Mouse (Mus musculus): ENCODE measurements around the gene Iqsec1.

Gene Iqsec1

DNA sequence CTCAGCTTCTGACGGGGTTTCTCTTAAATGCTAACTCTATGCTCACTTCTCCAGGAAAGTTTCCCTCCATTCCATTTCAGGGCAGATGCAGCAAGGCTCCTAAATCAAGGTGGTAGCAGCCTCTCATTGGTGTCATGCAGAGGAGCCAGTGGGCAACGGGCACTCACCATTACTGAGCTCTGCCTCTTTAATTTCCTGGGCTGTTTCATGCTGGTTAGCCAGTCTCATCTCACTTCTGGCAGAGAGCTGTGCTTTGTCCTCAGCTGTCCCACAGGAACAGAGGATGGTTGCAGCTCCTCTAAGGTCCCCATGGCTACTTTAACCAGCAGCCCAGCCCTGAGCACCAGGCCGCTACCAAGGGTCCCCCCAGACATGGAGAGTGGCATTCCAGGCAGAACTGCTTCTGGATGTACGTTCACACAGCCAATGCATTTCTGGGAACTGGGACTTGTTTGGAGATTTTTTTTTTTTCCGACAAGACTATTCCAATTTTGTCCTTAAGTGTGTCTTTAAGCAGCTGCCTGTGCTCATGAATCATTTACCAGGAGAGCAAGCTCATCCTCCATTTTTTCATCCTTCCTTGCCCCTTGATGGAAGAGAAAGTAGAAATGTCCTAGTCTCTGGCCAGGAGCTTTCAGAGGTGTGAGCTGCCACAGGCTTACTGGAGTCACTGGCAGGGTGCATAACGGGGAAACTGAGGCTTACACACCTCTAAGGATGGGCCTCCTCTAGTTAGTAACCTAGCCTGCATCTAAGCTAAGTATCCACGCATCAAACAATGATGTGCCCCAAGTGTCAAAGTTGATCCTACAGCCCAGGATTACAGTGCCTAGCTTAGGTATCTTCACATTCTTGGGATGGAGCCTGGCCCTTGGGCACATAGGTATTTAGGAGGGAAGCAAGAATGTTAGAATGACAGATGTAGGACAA, 98.9 kb downstream of the Iqsec1 start:
- DNase-seq (ENCODE audit: low spot score in 2 of 2) = no peak

GRCm38 (mm10) chr6:90887024-90887775, 101.3 kb downstream of the Iqsec1 start:
- no peak for DNase-seq (ENCODE audit: low spot score in 2 of 2)

- no peak for DNase-seq (ENCODE audit: low spot score in 2 of 2)
Measured at GRCm38 (mm10) chr6:90885626-90886025, 102.9 kb downstream of the Iqsec1 start.

GRCm38 (mm10) chr6:90884631-90885030, 103.9 kb downstream of the Iqsec1 start:
- no peak for DNase-seq (ENCODE audit: low spot score in 2 of 2)

- no peak for DNase-seq (ENCODE audit: low spot score in 2 of 2)
Measured at GRCm38 (mm10) chr6:90880975-90881374, 107.5 kb downstream of the Iqsec1 start.

DNA sequence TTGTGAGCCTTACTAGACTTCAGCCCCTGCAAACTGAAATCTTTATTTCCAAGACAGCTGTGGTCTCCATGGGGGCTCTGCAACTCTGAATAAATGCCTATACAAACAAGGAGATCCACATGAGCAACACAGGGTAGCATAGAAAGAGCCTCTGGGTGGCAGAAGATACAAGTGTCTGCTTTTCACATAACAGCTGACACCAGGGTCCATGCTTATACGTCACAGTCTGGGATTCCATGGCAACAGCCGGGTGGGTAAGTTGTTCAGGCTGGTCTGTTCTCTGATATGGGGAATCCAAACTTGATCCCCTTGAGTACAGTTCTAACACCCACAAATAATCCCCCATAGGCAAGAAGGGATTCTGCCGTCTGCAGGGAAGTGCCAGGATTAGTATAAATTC, 108.1 kb downstream of the Iqsec1 start:
- DNase-seq (ENCODE audit: low spot score in 2 of 2) = no peak

DNA sequence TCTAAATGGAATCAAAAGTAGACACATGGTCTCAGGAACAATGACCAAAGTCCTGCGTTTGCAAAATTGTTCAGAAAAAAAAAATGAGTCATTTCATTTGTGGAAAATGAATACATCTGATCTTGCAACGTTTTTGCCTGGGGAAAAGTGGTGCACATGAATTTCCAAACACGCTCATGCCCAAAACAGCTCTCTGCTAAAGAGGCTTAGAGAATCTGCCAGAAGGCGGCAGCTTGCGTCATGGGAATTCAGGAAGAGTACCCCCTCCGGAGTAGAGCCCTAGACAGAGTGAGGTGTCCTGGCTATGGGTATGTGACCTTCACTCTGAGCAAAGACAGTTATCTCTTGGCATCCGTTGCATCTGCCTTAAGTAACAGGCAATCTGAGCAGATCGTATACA, 116.9 kb downstream of the Iqsec1 start:
- DNase-seq (ENCODE audit: low spot score in 2 of 2) = no peak

DNA sequence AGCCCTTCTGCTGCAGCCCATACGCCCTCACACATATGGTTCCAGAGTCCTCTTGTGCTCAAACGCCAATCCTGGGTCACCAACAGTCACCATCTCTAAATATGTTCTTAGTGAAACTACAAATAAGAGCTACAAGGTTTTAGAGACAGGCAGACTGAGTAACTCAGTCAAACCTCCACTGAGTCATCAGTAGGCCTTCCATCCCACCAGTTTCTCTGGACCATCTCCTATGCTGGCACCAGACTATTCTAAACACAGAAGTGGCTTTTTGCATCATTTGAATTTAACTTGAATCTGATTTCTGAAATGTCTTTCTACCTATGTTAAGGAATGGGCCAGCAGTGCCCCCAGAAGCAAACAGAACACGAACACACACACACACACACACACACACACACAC, 120.5 kb downstream of the Iqsec1 start:
- no peak for DNase-seq (ENCODE audit: low spot score in 2 of 2)

DNA sequence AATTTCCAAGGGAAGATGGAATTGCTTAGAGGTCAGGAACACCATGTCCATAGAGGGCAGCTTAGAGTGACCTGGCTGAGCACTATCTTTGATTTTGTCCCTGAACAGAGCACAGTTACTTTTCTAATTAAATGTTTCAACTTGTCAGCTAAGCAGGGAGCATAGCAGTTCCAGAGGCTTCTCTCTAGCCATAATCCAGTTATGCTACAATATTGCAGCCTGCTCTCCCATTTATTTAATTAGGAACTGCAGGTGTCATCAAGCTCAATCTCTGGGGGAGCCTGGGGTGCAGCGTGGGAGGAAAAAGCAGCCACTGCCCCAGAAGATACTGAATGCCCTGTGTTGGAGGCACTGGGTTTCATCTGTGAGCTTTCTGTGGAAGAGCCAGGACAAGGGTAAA, 127.1 kb downstream of the Iqsec1 start:
- DNase-seq (ENCODE audit: low spot score in 2 of 2) = no peak

DNA sequence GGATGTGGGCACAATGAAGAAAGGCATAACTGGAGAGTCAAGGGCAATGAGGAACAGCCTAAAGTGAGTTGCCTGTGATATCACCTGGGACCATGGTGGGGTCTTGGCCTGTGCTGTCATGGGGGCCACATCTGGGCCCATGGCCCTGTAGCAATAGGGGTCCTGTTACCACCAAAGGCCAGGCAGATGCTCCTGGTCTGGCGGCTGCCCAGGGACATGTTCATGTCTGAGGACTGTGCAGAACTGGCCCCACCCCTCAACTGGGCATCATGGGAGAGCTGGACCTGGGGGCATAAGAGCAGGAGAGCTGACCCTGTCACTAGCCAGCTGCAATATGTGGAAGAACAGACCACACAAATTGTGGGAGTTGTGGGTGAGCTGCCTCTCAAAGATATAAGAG, 130.6 kb downstream of the Iqsec1 start:
- no peak for DNase-seq (ENCODE audit: low spot score in 2 of 2)

DNA sequence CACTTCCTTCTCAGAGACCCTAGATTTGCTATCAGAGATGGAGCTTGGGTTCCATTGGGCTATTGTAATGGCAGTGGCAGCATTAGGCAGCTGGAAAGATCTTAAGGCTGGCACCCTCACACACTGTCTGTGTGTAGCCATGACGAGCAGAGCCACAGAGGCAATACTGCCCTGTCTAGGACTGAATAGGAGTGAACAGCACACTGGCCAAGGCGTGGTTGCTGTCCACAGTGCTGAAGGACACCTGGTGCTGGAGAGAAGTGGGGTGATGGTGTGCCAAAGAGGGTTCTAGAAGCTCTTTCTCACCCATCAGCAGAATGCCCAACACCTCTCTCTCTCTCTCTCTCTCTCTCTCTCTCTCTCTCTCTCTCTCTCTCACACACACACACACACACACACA, 136.1 kb downstream of the Iqsec1 start:
- DNase-seq (ENCODE audit: low spot score in 2 of 2) = no peak

DNA sequence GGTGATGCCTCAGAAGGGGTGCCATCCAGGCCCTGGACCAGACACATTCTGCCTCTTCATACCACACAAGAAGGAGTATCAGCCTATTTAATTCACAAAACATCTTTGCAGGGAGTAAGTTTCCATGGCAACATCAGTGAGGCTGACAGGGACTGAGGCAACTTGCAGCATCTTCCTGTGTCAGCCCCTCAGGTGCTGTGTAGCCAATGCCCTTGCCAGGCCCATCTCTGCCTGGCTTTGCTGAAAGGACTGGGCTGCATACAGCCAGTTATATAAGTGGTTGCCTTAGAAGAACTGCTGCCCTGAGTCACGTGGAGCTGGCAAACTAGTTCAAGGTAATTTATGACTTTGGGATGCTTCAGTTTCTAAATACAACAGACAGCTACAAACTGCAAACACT, 140.4 kb downstream of the Iqsec1 start:
- no peak for DNase-seq (ENCODE audit: low spot score in 2 of 2)

GRCm38 (mm10) chr6:90847523-90847922, 141.0 kb downstream of the Iqsec1 start:
- no peak for DNase-seq (ENCODE audit: low spot score in 2 of 2)

GRCm38 (mm10) chr6:90839972-90840371, 148.5 kb downstream of the Iqsec1 start:
- DNase-seq (ENCODE audit: low spot score in 2 of 2) = no peak

- no peak for DNase-seq (ENCODE audit: low spot score in 2 of 2)
Measured at GRCm38 (mm10) chr6:90836749-90837148, 151.7 kb downstream of the Iqsec1 start.

GRCm38 (mm10) chr6:90829536-90829935, 158.9 kb downstream of the Iqsec1 start:
- DNase-seq (ENCODE audit: low spot score in 2 of 2) = no peak

DNA sequence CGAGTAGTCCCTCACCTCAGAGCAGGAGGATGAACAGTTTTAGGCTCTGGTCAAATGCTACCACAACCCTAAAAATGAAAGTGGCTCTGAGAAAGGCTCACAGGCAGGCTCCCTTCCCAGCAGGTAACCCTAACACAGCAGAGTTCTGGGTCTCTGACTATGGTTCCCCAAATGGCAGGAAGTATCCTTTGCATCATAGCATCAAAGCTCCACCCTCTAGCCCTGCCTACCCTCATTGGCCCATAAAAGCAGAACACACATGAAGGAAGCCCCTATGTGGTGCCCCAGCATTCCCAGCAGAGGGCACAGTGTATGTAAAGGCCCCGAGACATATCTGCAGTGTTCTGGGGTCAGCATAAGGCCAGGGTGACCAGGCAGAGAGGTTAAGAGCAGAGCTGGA, 163.4 kb downstream of the Iqsec1 start:
- DNase-seq (ENCODE audit: low spot score in 2 of 2) = peak in 1 of 2 experiments; percentile 48

DNA sequence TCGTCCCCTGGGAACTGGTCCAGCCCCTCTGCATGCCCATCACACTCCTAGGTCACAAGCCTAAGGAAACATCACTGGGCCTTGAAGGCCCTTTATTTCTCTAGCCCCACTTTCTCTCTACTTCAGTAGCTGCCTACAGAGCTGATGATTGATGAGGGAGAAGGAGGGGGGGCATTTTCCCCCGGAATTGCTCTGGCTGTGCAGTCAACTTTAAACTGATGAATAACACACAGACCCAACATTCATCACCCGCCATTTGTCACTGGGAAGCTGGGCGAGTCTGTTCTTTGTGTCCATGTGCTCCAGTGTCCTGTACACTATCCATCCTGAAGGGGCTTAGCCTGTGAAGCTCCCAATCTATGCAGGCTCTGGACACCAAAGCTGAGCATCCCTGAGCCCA, 165.2 kb downstream of the Iqsec1 start:
- DNase-seq (ENCODE audit: low spot score in 2 of 2) = no peak

DNA sequence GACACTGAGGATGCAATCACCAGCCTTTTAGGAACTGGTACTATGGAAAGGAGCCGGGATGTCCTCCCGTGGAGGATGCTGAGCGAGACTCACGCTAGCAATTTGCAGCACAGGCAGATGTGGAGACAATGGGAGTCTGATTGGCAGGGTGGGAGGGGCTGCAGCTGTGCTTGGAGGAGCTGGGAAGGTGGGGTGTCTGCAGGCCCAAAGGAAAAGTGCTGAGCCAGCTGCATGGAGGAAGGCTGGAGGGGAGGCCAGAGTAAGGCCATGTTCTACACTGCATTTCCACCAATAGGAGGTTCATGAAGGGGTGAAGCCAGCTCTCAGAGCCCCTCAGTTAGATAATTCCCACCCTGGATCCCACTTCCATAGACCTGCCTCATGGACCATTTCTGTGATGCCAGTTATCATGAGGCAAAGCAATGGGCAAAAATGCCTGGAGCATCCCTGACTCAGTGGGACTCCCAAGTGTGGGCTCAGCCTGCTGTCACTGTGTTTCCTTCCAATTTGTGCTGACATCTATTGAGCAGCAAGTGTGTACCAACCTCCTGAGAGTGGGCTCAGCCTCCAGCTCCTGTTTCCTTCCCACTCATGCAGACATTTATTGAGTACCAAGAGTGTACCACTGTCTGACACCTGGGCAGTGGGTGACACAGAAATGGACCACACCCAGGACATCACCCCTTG, 166.4 kb downstream of the Iqsec1 start:
- no peak for DNase-seq (ENCODE audit: low spot score in 2 of 2)

GRCm38 (mm10) chr6:90819880-90820279, 168.6 kb downstream of the Iqsec1 start:
- no peak for DNase-seq (ENCODE audit: low spot score in 2 of 2)

DNA sequence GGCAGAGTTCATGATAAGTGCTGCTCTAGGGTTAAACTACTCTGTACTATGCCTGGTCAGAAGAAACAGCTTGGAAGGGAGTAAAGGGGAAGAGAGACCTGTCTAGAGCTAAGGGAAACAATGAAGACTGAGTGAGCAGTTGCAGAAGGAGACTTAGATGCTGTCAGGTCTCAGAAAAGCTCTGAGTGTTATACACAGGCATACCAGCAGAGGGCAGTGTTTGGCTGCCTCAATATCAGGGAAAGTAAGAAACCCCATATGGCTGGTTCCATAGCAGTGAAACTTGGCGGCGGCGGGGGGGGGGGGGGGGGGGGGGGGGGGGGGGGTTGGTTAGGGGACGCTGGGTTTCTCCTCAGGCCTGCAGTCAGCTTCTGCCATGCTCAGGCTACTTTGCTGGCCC, 169.5 kb downstream of the Iqsec1 start:
- DNase-seq (ENCODE audit: low spot score in 2 of 2) = peak; percentile 51 to 85

DNA sequence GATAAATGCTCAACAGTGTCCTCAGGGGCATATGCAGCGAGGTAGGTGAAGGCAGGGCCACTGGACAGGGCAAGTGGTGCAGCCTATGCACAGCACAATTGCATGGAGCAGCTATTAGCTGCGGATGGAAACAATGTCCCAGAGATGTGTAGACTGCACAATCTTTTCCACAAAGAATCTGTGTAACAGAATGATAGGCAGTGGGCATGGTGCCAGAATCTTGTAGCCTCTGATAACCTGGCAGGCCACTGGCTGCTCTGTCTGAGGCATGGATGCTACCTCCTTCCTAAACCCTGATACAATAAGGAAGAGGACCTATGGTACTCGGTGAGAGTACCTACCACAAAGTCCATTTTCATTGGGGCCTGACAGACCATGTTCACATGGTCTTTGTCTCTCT, 171.9 kb downstream of the Iqsec1 start:
- no peak for DNase-seq (ENCODE audit: low spot score in 2 of 2)
